Mouse (Mus musculus): ENCODE results near the gene Ctss.
"Not testable (repeated sequence)": the region's sequence is repeated elsewhere in the genome, so short reads cannot be mapped to it uniquely, and the experiment has no call there.

- TF ChIP-seq POLR2A (IDR thresholded peaks at IDR 0.05; ENCODE audit: borderline replicate concordance, extremely low read depth, low read depth, low read length); CTCF (IDR thresholded peaks at IDR 0.05; ENCODE audit: insufficient read depth, low read length): not testable (repeated sequence)
These were observed 14.6 kb downstream of the Ctss start for GRCm38 (mm10) chr3:95541186-95541585.

Data from lung, adult 2 months (tissue).